Mouse (Mus musculus) kidney, embryonic 14.5 days (tissue): Measurements from ENCODE around the gene Olfr1055. TPM values are rescaled to one million over a fixed set of nuclear protein-coding genes. Genes with fewer than 3 reads are reported as not detected.
"Not testable (repeated sequence)": the region's sequence is repeated elsewhere in the genome, so short reads cannot be mapped to it uniquely, and the experiment has no call there.

Source experiments
- ATAC-seq: fragments of 200-750 bp; cut with Nextera tagmentation; 2 replicates; pipeline ENCODE4 v1.8.0; 2017; ENCODE audit warnings: moderate number of reproducible peaks, mild to moderate bottlenecking, moderate TSS enrichment, moderate library complexity; ENCODE audit not compliant: low FRiP score, low TSS enrichment
- H3K27ac ChIP-seq: fragments of 300-500 bp; sonication (generic); 2 replicates; pipeline ENCODE4 v1.5.1; 2014; ENCODE audit warnings: low read depth, mild to moderate bottlenecking, low read length, moderate library complexity, mixed read lengths
- H3K27me3 ChIP-seq: fragments of 300-500 bp; sonication (generic); 2 replicates; pipeline ENCODE4 v1.6.1; 2014; ENCODE audit warnings: mild to moderate bottlenecking, low read length; ENCODE audit not compliant: control insufficient read depth, insufficient read depth
- H3K36me3 ChIP-seq: fragments of 300-500 bp; sonication (generic); 2 replicates; pipeline ENCODE4 v1.6.1; 2014; ENCODE audit warnings: low read length, mixed read lengths; ENCODE audit not compliant: control insufficient read depth, insufficient read depth
- H3K4me1 ChIP-seq: fragments of 300-500 bp; sonication (generic); 2 replicates; pipeline ENCODE4 v1.6.1; 2014; ENCODE audit warnings: low read length, mixed read lengths; ENCODE audit not compliant: control insufficient read depth, insufficient read depth
- H3K4me2 ChIP-seq: fragments of 300-500 bp; sonication (generic); replicated peaks from 2 replicates; pipeline ENCODE4 v1.6.1; 2014; ENCODE audit warnings: low read depth, mild to moderate bottlenecking, low read length
- H3K4me3 ChIP-seq: fragments of 300-500 bp; sonication (generic); 2 replicates; pipeline ENCODE4 v1.5.1; 2014; ENCODE audit warnings: mild to moderate bottlenecking, low read length
- H3K9ac ChIP-seq: fragments of 300-500 bp; sonication (generic); 2 replicates; pipeline ENCODE4 v1.6.1; 2014; ENCODE audit warnings: low read depth, mild to moderate bottlenecking, low read length, moderate library complexity
- H3K9me3 ChIP-seq: fragments of 300-500 bp; sonication (generic); 2 replicates; pipeline ENCODE4 v1.6.1; 2016; ENCODE audit warnings: low read length; ENCODE audit not compliant: control insufficient read depth
- WGBS: fragments of 180-500 bp; shearing (Covaris S2); extraction: QIAGEN DNeasy Blood & Tissue Kit; methylation state at CpG from one replicate; pipeline ENCODE4 v1.1.7; 2014; 5-methylcytosine and 5-hydroxymethylcytosine counted together
- polyA plus RNA-seq: library from polyadenylated mRNA; unstranded; fragments of >200 nt; fragmentation: Nextera tagmentation; extraction: Ambion mirVana; gene quantifications from 2 replicates; pipeline ENCODE4 v1.2.1, GENCODE M21; 2014

Gene Olfr1055
- polyA plus RNA-seq = not detected in 2 replicates

- no peak within 1 kb of the TSS for H3K27ac ChIP-seq
- no peaks in the 10 kb centered on the region for H3K36me3 ChIP-seq
- 78% methylated on average over 5 of the region's 5 CpGs for WGBS
- no peak for ATAC-seq
- no peaks in the 10 kb centered on the region for H3K9me3 ChIP-seq
- H3K4me3 ChIP-seq = no peak within 1 kb of the TSS
- no peak within 1 kb of the TSS for H3K9ac ChIP-seq
- H3K27me3 ChIP-seq = no peaks in the 10 kb centered on the region
- H3K4me2 ChIP-seq = no peak within 1 kb of the TSS
- no peaks in the 10 kb centered on the region for H3K4me1 ChIP-seq
These were observed at the start of gene Olfr1055 for GRCm38 (mm10) chr2:86350184-86350583. Gene Olfr1055, minus strand, starts transcription at chr2:86350284.

- Histone ChIP-seq H3K9me3 (no peaks in the 10 kb centered on the region), H3K27me3 (no peaks in the 10 kb centered on the region), H3K27ac (no peak overlapping the region), H3K36me3 (no peaks in the 10 kb centered on the region), H3K4me1 (no peaks in the 10 kb centered on the region), H3K4me3 (no peak overlapping the region), H3K9ac (no peak overlapping the region), H3K4me2 (no peak overlapping the region)
- no peak for ATAC-seq
- WGBS = 92% methylated on average over 2 of the region's 2 CpGs
These were observed 45.0 kb upstream of the Olfr1055 start for GRCm38 (mm10) chr2:86395114-86395513.

GRCm38 (mm10) chr2:86388461-86388860, 38.4 kb upstream of the Olfr1055 start, which contains the start of gene Olfr1058:
Gene Olfr1058, minus strand, starts transcription at chr2:86388561.
- H3K36me3 ChIP-seq, ATAC-seq, H3K4me2 ChIP-seq, H3K27ac ChIP-seq, H3K9me3 ChIP-seq, H3K4me1 ChIP-seq, H3K27me3 ChIP-seq, H3K9ac ChIP-seq, H3K4me3 ChIP-seq: not testable (repeated sequence)

- Histone ChIP-seq H3K9me3 (no peaks in the 10 kb centered on the region), H3K27ac (no peak within 1 kb of the TSS), H3K36me3 (no peaks in the 10 kb centered on the region), H3K4me2 (no peak within 1 kb of the TSS), H3K9ac (no peak within 1 kb of the TSS), H3K4me1 (no peaks in the 10 kb centered on the region), H3K27me3 (no peaks in the 10 kb centered on the region), H3K4me3 (no peak within 1 kb of the TSS)
- ATAC-seq = no peak
These were observed 28.2 kb upstream of the Olfr1055 start, which contains the start of gene Olfr1057 for GRCm38 (mm10) chr2:86378293-86378692. Gene Olfr1057, minus strand, starts transcription at chr2:86378393.

- H3K27ac ChIP-seq, H3K27me3 ChIP-seq, H3K4me1 ChIP-seq, H3K4me2 ChIP-seq, H3K9ac ChIP-seq, H3K36me3 ChIP-seq, H3K4me3 ChIP-seq, ATAC-seq, H3K9me3 ChIP-seq: not testable (repeated sequence)
- 80% methylated on average over 1 of the region's 6 CpGs for WGBS
These were observed 16.3 kb upstream of the Olfr1055 start for GRCm38 (mm10) chr2:86366342-86366741.

GRCm38 (mm10) chr2:86362369-86362768, 12.3 kb upstream of the Olfr1055 start, which contains the start of gene Olfr1056:
Gene Olfr1056, minus strand, starts transcription at chr2:86362469.
- ATAC-seq = no peak

GRCm38 (mm10) chr2:86351751-86352150, 1.7 kb upstream of the Olfr1055 start:
- H3K27me3 ChIP-seq, H3K4me2 ChIP-seq, H3K4me3 ChIP-seq, H3K9ac ChIP-seq, H3K36me3 ChIP-seq, ATAC-seq, H3K27ac ChIP-seq, H3K9me3 ChIP-seq, H3K4me1 ChIP-seq: not testable (repeated sequence)
- WGBS = 97% methylated on average over 1 of the region's 1 CpGs

More at GRCm38 (mm10) chr2:86362369-86362768, 12.3 kb upstream of the Olfr1055 start, which contains the start of gene Olfr1056:
- Histone ChIP-seq H3K4me3 (no peak within 1 kb of the TSS), H3K27me3 (no peaks in the 10 kb centered on the region), H3K9me3 (no peaks in the 10 kb centered on the region), H3K27ac (no peak within 1 kb of the TSS), H3K36me3 (no peaks in the 10 kb centered on the region), H3K4me2 (no peak within 1 kb of the TSS), H3K9ac (no peak within 1 kb of the TSS), H3K4me1 (no peaks in the 10 kb centered on the region)

GRCm38 (mm10) chr2:86335333-86335732, 14.8 kb downstream of the Olfr1055 start, which contains the start of gene Olfr1054:
Gene Olfr1054, minus strand, starts transcription at chr2:86335433.
- no peaks in the 10 kb centered on the region for H3K27me3 ChIP-seq
- 85% methylated on average over 3 of the region's 3 CpGs for WGBS

GRCm38 (mm10) chr2:86315184-86315583, 34.9 kb downstream of the Olfr1055 start, which contains the start of gene Olfr1053:
Gene Olfr1053, minus strand, starts transcription at chr2:86315284.
- 69% methylated on average over 3 of the region's 3 CpGs for WGBS
- H3K27me3 ChIP-seq = no peaks in the 10 kb centered on the region
- no peaks in the 10 kb centered on the region for H3K36me3 ChIP-seq
- H3K27ac ChIP-seq = no peak within 1 kb of the TSS
- no peaks in the 10 kb centered on the region for H3K4me1 ChIP-seq
- no peaks in the 10 kb centered on the region for H3K9me3 ChIP-seq
- no peak within 1 kb of the TSS for H3K4me3 ChIP-seq
- no peak within 1 kb of the TSS for H3K9ac ChIP-seq
- no peak for ATAC-seq
- no peak within 1 kb of the TSS for H3K4me2 ChIP-seq

More at GRCm38 (mm10) chr2:86335333-86335732, 14.8 kb downstream of the Olfr1055 start, which contains the start of gene Olfr1054:
- no peak within 1 kb of the TSS for H3K4me2 ChIP-seq
- H3K9ac ChIP-seq = no peak within 1 kb of the TSS
- no peak within 1 kb of the TSS for H3K4me3 ChIP-seq
- no peaks in the 10 kb centered on the region for H3K9me3 ChIP-seq
- H3K27ac ChIP-seq = no peak within 1 kb of the TSS
- H3K36me3 ChIP-seq = no peaks in the 10 kb centered on the region
- ATAC-seq = no peak
- H3K4me1 ChIP-seq = no peaks in the 10 kb centered on the region
